Mouse (Mus musculus): ENCODE measurements around the gene Il17f.
"Not testable (repeated sequence)": the region's sequence is repeated elsewhere in the genome, so short reads cannot be mapped to it uniquely, and the experiment has no call there.

The Il17f gene

DNA sequence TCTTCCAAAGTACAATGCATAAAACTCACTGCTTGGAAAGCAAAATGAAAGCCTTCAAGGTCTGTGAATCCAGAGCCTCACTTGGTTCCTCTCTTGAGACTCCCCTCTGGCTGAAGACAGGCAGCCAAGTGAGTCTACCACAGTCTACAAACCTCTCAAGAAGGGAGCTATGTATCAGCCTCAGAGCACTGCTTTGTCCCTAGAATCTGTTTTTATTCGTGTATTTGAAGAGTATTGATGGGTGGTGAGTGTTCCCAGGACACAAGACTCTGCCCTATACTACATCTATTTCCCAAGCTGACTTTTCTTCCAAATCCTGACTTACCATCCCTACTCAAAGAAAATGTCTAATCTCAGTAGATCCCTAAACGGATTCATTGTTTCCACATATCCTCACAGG, 12.1 kb downstream of the Il17f start:
- no peak for DNase-seq (ENCODE audit: low spot score)

DNA sequence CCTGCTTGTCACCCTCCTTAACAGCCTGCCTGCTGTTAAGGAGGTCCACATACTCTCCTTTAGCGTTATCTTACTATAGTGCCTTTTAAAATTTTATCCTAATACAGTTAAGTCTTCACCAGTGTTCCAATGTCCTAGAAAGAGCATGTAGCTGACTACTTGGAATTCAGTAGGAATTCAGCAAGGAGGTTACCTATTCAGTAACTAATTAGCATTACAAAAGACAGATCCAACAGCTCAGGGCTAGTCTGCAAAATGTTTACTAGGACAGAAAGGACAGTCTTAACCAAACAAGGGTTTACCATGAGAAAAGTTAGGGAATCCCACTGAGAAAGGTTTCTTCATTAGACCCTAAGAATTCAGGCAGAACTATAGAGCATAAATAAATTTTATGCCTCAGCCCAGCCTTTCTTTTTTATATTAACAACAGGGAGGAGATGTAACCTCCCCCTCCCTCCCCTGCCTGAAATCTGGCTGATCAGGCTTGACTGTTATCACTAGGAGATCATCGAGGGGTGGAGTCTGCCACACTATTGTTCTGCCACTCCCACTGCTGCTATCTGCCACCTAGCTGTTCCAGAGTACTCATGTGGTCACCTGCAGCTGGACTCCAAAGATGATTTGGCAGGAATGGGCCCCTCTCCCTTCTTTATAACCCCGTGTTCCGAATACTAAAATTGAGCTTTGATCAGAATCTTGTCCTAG, 16.2 kb downstream of the Il17f start:
- not testable (repeated sequence) for DNase-seq (ENCODE audit: low spot score)

- DNase-seq (ENCODE audit: low spot score) = no peak
Measured at GRCm38 (mm10) chr1:20766526-20766925, 23.9 kb downstream of the Il17f start.

DNA sequence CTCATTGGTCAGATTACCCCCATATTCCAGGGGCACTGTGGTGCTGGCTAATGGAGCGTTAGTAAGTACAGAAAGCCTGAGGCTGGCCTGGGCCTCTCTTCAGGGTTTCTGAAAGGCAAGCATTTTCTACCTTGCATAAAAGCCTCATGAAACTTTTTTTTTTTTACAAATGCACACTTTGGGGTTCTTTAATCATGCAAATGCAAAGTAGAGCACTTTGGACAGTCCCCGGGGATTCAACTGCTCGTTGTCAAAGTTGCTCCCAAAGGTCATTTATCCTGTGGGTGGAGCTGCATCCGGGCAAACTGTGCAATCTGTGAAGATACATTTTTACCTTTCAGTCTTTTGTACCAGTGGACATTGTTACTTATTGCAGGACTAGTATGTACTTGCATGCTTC, 29.0 kb downstream of the Il17f start:
- no peak for DNase-seq (ENCODE audit: low spot score)

DNA sequence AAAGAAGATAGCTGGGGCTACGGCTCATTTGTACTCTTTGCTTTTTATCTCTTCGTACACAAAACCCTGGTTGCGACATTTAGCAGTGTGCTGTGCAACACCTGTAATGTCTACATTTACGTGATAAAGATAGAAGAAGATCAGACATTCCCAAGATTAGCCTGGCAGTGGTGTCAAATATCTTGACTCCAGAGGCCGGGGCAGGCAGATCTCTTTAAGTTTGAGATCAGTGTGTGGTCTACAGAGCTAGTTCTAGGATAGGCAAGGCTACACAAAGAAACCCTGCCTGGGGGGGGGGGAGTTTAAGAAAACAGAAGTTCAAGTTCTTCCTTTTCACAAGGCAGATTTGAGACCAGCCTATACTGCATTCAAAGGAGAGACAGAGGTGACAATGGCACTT, 30.1 kb downstream of the Il17f start:
- no peak for DNase-seq (ENCODE audit: low spot score)

- no peak for DNase-seq (ENCODE audit: low spot score)
Measured at GRCm38 (mm10) chr1:20759799-20760198, 30.6 kb downstream of the Il17f start.

- no peak for DNase-seq (ENCODE audit: low spot score)
Measured at GRCm38 (mm10) chr1:20757586-20757985, 32.8 kb downstream of the Il17f start.

GRCm38 (mm10) chr1:20754439-20754838, 36.0 kb downstream of the Il17f start:
- no peak for DNase-seq (ENCODE audit: low spot score)

DNA sequence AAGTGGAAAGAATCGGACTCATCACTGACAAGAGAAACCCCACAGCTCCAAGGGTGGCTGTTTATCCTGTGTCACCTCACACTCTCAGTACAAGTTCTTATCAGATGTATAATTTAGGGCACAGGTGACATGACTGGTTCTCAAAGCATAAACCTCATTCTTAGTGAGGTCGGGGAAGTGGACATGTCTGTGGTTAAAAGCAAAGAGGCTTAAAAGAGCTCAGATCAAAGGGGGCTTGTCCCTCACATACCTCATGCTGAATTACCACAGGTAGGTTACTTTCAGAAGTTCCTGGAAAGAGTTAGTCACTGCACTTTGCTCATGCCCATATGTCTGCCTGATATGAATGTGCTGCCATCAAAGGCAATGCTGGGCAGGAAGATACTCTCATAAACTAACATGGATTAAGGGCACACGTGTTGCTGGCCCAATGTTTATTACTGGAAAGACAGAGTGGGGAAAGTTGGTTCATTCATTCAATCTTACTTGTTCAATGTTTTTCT, 49.9 kb downstream of the Il17f start:
- DNase-seq (ENCODE audit: low spot score) = no peak

- DNase-seq (ENCODE audit: low spot score) = no peak
Measured at GRCm38 (mm10) chr1:20738483-20738882, 51.9 kb downstream of the Il17f start.

GRCm38 (mm10) chr1:20736572-20736971, 53.8 kb downstream of the Il17f start:
- no peak for DNase-seq (ENCODE audit: low spot score)

GRCm38 (mm10) chr1:20730903-20731302, 59.5 kb downstream of the Il17f start, which contains the start of gene Il17a:
Il17a (plus strand) TSS chr1:20730905.
- DNase-seq (ENCODE audit: low spot score) = no peak

All from T-cell, adult 2 months (primary cell).